Mouse (Mus musculus): ENCODE measurements at regions not wholly inside any gene's neighbourhood (a gene's known extent, or its start where the extent isn't known, plus 50 kb on each side); places are given as distances from the start of the nearest gene placed in this dataset.

GRCm38 (mm10) chr9:51714326-51714725, 50.8 kb upstream of the Arhgap20 start:
- Histone ChIP-seq H3K4me1 (no peaks in the 10 kb centered on the region), H3K27ac (no peak overlapping the region), H3K9ac (no peak overlapping the region), H3K27me3 (no peaks in the 10 kb centered on the region), H3K36me3 (ENCODE audit: poor library complexity, severe bottlenecking) (no peaks in the 10 kb centered on the region), H3K9me3 (replicated peaks) (no peaks in the 10 kb centered on the region), H3K4me3 (no peak overlapping the region), H3K4me2 (no peak overlapping the region)
- WGBS = 85% methylated on average over 3 of the region's 3 CpGs
- no peak for ATAC-seq
